Mouse (Mus musculus): ENCODE results near the gene Mllt10.

The Mllt10 gene

DNA sequence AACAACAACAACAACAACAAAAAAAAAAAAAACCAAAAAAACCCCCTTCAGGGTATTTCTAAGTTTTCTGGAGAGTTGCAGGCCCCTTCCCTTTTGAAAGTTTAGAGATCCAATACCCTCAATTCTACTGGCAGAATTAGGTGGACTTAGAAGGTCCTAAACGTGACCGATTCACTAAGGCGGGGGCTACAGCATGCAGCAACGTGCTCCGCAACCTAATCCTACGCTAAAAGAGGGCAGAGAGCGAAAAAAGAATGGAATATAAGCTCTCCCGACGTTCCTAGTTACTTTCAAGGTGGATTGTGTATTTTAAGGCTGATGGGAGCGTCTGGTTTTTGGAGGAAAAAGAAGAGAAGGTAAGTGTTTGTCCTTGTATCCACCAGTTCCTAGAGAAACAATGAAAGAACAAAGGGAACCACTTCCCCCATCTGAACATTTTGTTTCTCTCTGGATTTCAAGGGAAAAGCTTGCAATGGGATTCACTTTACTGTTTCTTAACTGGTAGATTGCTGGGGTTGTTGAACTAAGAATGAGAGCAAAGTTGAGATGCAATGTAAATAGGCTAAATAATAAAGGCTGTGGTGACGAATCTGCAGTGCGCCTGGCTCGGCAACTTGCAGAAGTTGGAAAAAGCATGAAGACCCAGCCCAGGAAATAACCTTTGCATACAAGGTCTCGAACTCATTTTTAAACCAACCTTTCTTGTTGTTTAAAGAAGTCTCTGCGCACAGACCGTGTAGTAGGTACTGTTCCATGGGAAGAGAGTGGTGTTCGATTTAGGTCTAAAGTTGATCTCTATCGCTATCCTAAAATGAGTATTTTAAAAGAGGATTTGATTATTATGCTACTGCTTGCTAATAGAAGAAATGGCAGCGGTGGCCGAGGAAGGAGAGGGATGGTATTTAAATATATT, at the start of gene Mllt10:
Gene Mllt10, plus strand, starts transcription at position 222 of the 913 bp plus-strand sequence.
- POLR2A ChIA-PET, result interaction anchor here (0.8 to 5.8 kb wide), 15 partner anchors 9 to 119 kb away, joined by 3 to 58 read pairs (median 4); no protein-coding TSS in a partner anchor
- CTCF ChIA-PET, result no interaction called here

- CTCF ChIA-PET, result no interaction called here
- POLR2A ChIA-PET, result interaction anchor here in 2 of 4 experiments (1.2 to 1.6 kb wide), 4 partner anchors 15 to 41 kb away, joined by 3 to 5 read pairs (median 3); no protein-coding TSS in a partner anchor
Measured at GRCm38 (mm10) chr2:18011226-18011625, 43.8 kb upstream of the Mllt10 start.

DNA sequence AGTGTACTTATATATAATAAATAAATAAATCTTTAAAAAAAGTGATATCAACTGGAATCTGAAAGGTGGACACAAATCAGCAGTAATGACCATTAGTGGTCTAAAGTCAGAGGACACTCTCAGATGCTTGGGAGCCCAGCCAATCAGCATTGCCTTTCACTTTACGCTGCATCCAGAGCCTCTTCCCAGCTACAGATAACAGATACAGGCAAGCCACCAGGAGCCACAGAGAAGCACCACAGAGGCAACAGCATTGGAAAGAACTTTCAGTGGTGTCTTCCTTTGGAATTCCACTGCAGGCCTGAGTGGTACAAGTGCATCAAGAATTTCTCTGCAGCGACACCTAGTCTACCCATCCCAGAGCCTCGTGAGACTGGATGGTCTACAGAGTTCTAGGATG, 42.2 kb upstream of the Mllt10 start:
- ChIA-PET CTCF (no interaction called here), POLR2A (interaction anchor here in 1 of 4 experiments (1.0 kb wide), 1 partner anchor 15 kb away, joined by 3 read pairs; no protein-coding TSS in a partner anchor)

GRCm38 (mm10) chr2:18015581-18015980, 39.5 kb upstream of the Mllt10 start:
- ChIA-PET CTCF (interaction anchor here in 1 of 4 experiments (0.5 kb wide), 1 partner anchor 33 kb away, joined by 18 read pairs; the partner anchor contains the start of gene Skida1), POLR2A (interaction anchor here in 3 of 4 experiments (0.6 to 1.2 kb wide), 4 partner anchors 11 to 1263 kb away, joined by 3 read pairs; no protein-coding TSS in a partner anchor)

- ChIA-PET CTCF (interaction anchor here in 1 of 4 experiments (0.7 kb wide), 1 partner anchor 10 kb away, joined by 4 read pairs; no protein-coding TSS in a partner anchor), POLR2A (interaction anchor here in 2 of 4 experiments (0.9 to 1.0 kb wide), 2 partner anchors 12 to 79 kb away, joined by 3 read pairs; no protein-coding TSS in a partner anchor)
Measured at GRCm38 (mm10) chr2:18016639-18017038, 38.4 kb upstream of the Mllt10 start.

- CTCF ChIA-PET, result no interaction called here
- POLR2A ChIA-PET, result interaction anchor here in 1 of 4 experiments (0.7 to 3.5 kb wide), 8 partner anchors 9 to 103 kb away, joined by 3 to 15 read pairs (median 4); no protein-coding TSS in a partner anchor
Measured at GRCm38 (mm10) chr2:18017321-18017720, 37.7 kb upstream of the Mllt10 start.

DNA sequence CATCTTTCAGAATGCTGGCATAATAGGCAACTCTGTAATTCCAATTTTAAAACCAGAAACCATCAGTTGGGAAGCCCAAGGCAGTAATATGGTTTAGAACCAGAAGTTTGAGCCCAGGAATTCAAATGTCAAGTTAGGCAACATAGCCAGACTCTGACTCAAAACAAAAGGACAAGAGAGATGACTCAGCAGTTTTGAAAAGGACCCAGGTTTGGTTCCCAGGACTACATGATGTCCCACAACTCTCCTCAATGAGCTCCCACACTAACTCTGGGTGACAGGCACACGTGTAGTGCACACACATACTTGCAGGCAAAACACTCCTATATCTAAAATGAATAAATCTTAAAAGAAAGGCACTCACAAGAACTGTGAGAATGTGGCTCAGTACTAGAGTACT, 35.9 kb upstream of the Mllt10 start:
- POLR2A ChIA-PET, result interaction anchor here in 3 of 4 experiments (0.6 to 3.5 kb wide), 13 partner anchors 9 to 120 kb away, joined by 3 to 15 read pairs (median 4); partner anchors contain the start of gene Skida1 (in 1 of the 3)
- CTCF ChIA-PET, result no interaction called here

GRCm38 (mm10) chr2:18022886-18023285, 32.2 kb upstream of the Mllt10 start:
- CTCF ChIA-PET, result no interaction called here
- POLR2A ChIA-PET, result interaction anchor here in 1 of 4 experiments (0.6 to 6.7 kb wide), 6 partner anchors 43 to 262 kb away, joined by 3 to 78 read pairs (median 4); no protein-coding TSS in a partner anchor

DNA sequence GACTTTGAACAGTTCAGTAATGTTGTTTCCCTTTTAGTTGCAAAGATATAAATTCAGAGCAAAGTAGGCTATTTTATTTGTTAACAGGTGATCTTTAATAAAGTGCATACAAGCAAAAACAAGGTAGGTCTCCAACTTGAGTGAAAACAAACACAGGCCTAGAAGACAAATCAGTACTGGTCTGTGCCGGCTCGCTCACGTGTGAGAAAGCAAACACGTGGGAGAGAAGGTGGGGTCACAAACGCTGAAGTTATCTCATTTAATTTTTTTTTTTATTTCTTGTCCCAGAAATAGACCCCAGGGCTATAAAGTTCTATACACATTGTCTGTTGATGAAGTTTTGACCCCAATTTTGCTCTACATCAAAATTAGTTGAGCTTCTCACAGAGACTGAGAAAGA, 29.9 kb upstream of the Mllt10 start:
- POLR2A ChIA-PET, result interaction anchor here in 2 of 4 experiments (1.2 to 10.5 kb wide), 19 partner anchors 14 to 92 kb away, joined by 3 to 125 read pairs (median 14); partner anchors contain the start of genes A930004D18Rik (in 1 of the 2) and Skida1 (in 1 of the 2)
- CTCF ChIA-PET, result interaction anchor here in 2 of 4 experiments (0.9 to 1.4 kb wide), 2 partner anchors 180 to 182 kb away, joined by 3 read pairs; no protein-coding TSS in a partner anchor

- CTCF ChIA-PET, result interaction anchor here in 2 of 4 experiments (0.9 to 2.7 kb wide), 3 partner anchors 83 to 181 kb away, joined by 3 to 6 read pairs (median 3); no protein-coding TSS in a partner anchor
Measured at GRCm38 (mm10) chr2:18025781-18026115, 29.3 kb upstream of the Mllt10 start.

GRCm38 (mm10) chr2:18026116-18026947, 28.7 kb upstream of the Mllt10 start:
- ChIA-PET CTCF (interaction anchor here in 3 of 4 experiments (0.6 to 2.7 kb wide), 7 partner anchors 10 to 180 kb away, joined by 3 to 11 read pairs (median 4); no protein-coding TSS in a partner anchor), POLR2A (interaction anchor here in 3 of 4 experiments (0.6 to 10.5 kb wide), 46 partner anchors 9 to 672 kb away, joined by 3 to 125 read pairs (median 6); partner anchors contain the start of genes A930004D18Rik (in 1 of the 3), Mllt10 (in 1 of the 3) and Skida1 (in 1 of the 3))

More at GRCm38 (mm10) chr2:18025781-18026115, 29.3 kb upstream of the Mllt10 start:
- POLR2A ChIA-PET, result interaction anchor here in 3 of 4 experiments (0.9 to 10.5 kb wide), 35 partner anchors 8 to 163 kb away, joined by 3 to 125 read pairs (median 6); partner anchors contain the start of genes A930004D18Rik (in 1 of the 3), Mllt10 (in 1 of the 3) and Skida1 (in 1 of the 3)

DNA sequence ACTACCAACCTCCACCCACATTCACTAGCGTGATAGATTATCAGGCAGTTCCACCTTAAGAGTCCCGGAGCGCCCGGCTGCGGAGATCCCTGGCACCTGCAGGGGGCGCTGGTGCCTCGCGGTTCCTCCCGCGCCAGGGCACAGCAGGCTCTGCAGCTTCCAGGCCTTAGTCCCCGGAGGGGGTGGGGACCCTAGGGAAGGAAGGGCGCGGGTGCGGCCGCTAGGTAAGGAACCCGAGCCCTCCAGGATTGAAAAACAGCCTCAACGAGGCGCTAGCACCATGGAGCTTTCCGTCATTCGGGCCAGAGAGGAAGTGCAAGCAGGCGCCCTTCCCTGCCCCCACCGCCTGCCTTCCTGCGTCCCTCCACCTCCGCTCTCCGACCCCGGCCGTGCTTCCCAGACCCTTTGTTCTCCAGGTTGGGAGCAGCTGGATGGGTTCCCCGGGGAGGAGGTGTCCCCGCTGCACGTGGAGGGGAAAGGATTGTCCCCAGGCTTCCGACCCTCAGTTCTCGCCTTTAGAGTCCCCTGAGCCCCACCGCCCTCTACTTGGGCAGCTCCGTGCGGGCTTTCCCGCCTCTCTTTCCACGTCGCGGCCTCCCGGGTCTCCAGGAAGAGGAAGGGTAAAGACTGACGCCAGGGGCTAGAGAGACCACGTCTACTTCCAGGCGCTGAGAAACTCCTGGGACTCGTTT, 27.4 kb upstream of the Mllt10 start:
- POLR2A ChIA-PET, result interaction anchor here (0.5 to 10.5 kb wide), 74 partner anchors 9 to 671 kb away, joined by 3 to 125 read pairs (median 5); partner anchors contain the start of genes Skida1 (in 3 of the 4), A930004D18Rik (in 2 of the 4) and Mllt10 (in 1 of the 4)
- CTCF ChIA-PET, result interaction anchor here (0.5 to 2.7 kb wide), 20 partner anchors 9 to 370 kb away, joined by 3 to 13 read pairs (median 3); partner anchors contain the start of gene Skida1 (in 1 of the 4)

GRCm38 (mm10) chr2:18028140-18029021, 26.7 kb upstream of the Mllt10 start:
- POLR2A ChIA-PET, result interaction anchor here (0.5 to 10.5 kb wide), 83 partner anchors 9 to 670 kb away, joined by 3 to 125 read pairs (median 5); partner anchors contain the start of genes Skida1 (in 3 of the 4), A930004D18Rik (in 2 of the 4) and Mllt10 (in 1 of the 4)
- CTCF ChIA-PET, result interaction anchor here in 3 of 4 experiments (0.5 to 2.7 kb wide), 14 partner anchors 8 to 175 kb away, joined by 3 to 13 read pairs (median 5); partner anchors contain the start of gene Skida1 (in 1 of the 3)

DNA sequence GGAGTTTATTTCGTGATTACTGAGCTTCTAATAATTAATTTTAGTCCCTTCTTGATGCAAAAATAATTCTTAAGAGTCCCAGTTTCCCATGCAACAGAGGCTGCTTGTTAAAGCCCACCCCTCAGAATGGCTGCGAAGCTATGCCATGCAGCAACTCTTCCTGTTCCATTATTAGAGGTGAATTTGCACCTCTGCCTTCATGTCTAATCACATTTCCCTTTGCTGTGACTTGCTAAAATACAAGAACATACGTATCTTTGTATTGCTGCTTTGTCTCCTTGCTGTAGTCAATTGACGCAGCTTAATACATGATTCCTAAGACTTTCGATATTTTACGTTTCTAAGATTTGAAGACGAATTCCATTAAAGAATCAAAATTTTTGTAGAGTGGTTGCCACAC, 25.4 kb upstream of the Mllt10 start:
- ChIA-PET CTCF (no interaction called here), POLR2A (interaction anchor here (0.6 to 10.5 kb wide), 22 partner anchors 10 to 107 kb away, joined by 3 to 125 read pairs (median 10); partner anchors contain the start of genes Skida1 (in 2 of the 4) and Mllt10 (in 1 of the 4))

- ChIA-PET CTCF (interaction anchor here in 1 of 4 experiments (0.6 to 0.7 kb wide), 2 partner anchors 49 to 52 kb away, joined by 3 read pairs; no protein-coding TSS in a partner anchor), POLR2A (interaction anchor here (0.5 to 10.5 kb wide), 24 partner anchors 9 to 351 kb away, joined by 3 to 125 read pairs (median 6); partner anchors contain the start of genes Skida1 (in 2 of the 4) and Mllt10 (in 1 of the 4))
Measured at GRCm38 (mm10) chr2:18030581-18030980, 24.5 kb upstream of the Mllt10 start.

All from embryonic stem cell, embryonic (primary cell).